Mouse (Mus musculus) lung, embryonic 15.5 days (tissue): ENCODE data around the gene Bad. TPM values are rescaled to one million over a fixed set of nuclear protein-coding genes. Genes with fewer than 3 reads are reported as not detected.

Experiments
- ATAC-seq: fragments of 200-750 bp; cut with Nextera tagmentation; 2 replicates; pipeline ENCODE4 v1.8.0; 2017; ENCODE audit warnings: moderate number of reproducible peaks, borderline replicate concordance; ENCODE audit not compliant: low FRiP score, low TSS enrichment; ENCODE audit errors: extremely low read depth
- H3K27ac ChIP-seq: fragments of 300-500 bp; sonication (generic); 2 replicates; pipeline ENCODE4 v1.5.1; 2015; ENCODE audit warnings: moderate library complexity, mild to moderate bottlenecking, inconsistent platforms
- H3K27me3 ChIP-seq: fragments of 300-500 bp; sonication (generic); 2 replicates; pipeline ENCODE4 v1.6.1; 2015; ENCODE audit warnings: inconsistent platforms
- H3K36me3 ChIP-seq: fragments of 300-500 bp; sonication (generic); 2 replicates; pipeline ENCODE4 v1.6.1; 2015; ENCODE audit warnings: inconsistent platforms
- H3K4me1 ChIP-seq: fragments of 300-500 bp; sonication (generic); 2 replicates; pipeline ENCODE4 v1.6.1; 2015; ENCODE audit warnings: inconsistent platforms
- H3K4me2 ChIP-seq: fragments of 300-500 bp; sonication (generic); 2 replicates; pipeline ENCODE4 v1.6.1; 2015; ENCODE audit warnings: inconsistent platforms, mild to moderate bottlenecking, moderate library complexity
- H3K4me3 ChIP-seq: fragments of 300-500 bp; sonication (generic); 2 replicates; pipeline ENCODE4 v1.5.1; 2015; ENCODE audit warnings: mild to moderate bottlenecking, inconsistent platforms
- H3K9ac ChIP-seq: fragments of 300-500 bp; sonication (generic); 2 replicates; pipeline ENCODE4 v1.6.1; 2015; ENCODE audit warnings: inconsistent platforms
- H3K9me3 ChIP-seq: fragments of 300-500 bp; sonication (generic); 2 replicates; pipeline ENCODE4 v1.6.1; 2016; ENCODE audit warnings: inconsistent platforms
- WGBS: fragments of 180-500 bp; shearing (Covaris S2); methylation state at CpG from one replicate; pipeline ENCODE4 v1.1.7; 2015; 5-methylcytosine and 5-hydroxymethylcytosine counted together
- polyA plus RNA-seq: library from polyadenylated mRNA; unstranded; fragments of >200 nt; fragmentation: Nextera tagmentation; extraction: Ambion mirVana; gene quantifications from 2 replicates; pipeline ENCODE4 v1.2.1, GENCODE M21; 2015

The Bad gene
- polyA plus RNA-seq, 1 experiment from 2014 or later = 80.0 TPM

GRCm38 (mm10) chr19:6940396-6941351, 987 bp upstream of the Bad start:
- Histone ChIP-seq H3K4me1 (peaks cover 24% of the 10 kb centered on the region), H3K27me3 (peaks cover 8% of the 10 kb centered on the region), H3K4me3 (peak overlapping the region; percentile 75), H3K9me3 (no peaks in the 10 kb centered on the region), H3K9ac (peak overlapping the region; percentile 79), H3K4me2 (peak overlapping the region; percentile 98), H3K36me3 (no peaks in the 10 kb centered on the region), H3K27ac (peak overlapping the region; percentile 46)
- ATAC-seq = peak; percentile 16; the same call in 1 of the 2 replicates
- WGBS = 18% methylated on average over 27 of the region's 29 CpGs

DNA sequence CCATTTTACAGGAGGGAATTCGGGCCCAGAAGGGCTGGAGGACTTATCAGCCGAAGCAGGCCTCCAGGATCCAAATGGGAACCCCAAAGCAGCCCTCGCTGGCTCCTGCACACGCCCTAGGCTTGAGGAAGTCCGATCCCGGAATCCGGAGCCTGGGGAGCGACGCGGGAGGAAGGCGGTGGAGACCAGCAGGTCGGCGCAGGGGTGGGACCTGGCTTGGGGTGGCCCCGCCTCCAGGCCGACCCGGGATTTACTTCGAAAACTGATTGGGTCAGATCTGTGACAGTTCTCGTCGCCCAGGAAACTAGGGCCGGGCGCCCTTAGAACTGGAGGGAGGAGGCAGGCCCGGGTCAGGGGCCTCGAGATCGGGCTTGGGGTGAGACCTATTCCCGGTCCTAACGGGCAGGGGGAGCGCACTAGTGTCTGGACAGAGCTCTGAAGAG, 609 bp downstream of the Bad start, which contains the start of gene Gpr137:
Gene Gpr137 (minus strand): TSS at position 232 of the 443 bp plus-strand sequence.
- H3K4me2 ChIP-seq = peak within 1 kb of the TSS; percentile 98
- under 1% methylated on average over 27 of the region's 27 CpGs for WGBS
- H3K27me3 ChIP-seq = no peaks in the 10 kb centered on the region
- peak within 1 kb of the TSS; percentile 91 for H3K9ac ChIP-seq
- peaks cover 24% of the 10 kb centered on the region for H3K4me1 ChIP-seq
- peak within 1 kb of the TSS; percentile 94 for H3K27ac ChIP-seq
- peaks cover 3% of the 10 kb centered on the region; the same call in 1 of the 2 replicates for H3K36me3 ChIP-seq
- no peaks in the 10 kb centered on the region for H3K9me3 ChIP-seq
- peak within 1 kb of the TSS; percentile 75 for H3K4me3 ChIP-seq
- ATAC-seq = peak; percentile 90

- WGBS = 25% methylated on average over 5 of the region's 5 CpGs
- Histone ChIP-seq H3K4me2 (peak overlapping the region; percentile 98), H3K4me1 (peaks cover 24% of the 10 kb centered on the region), H3K4me3 (peak overlapping the region; percentile 75), H3K9ac (peak overlapping the region; percentile 91), H3K27ac (peak overlapping the region; percentile 94), H3K27me3 (no peaks in the 10 kb centered on the region), H3K36me3 (peaks cover 3% of the 10 kb centered on the region; the same call in 1 of the 2 replicates), H3K9me3 (no peaks in the 10 kb centered on the region)
- ATAC-seq = peak; percentile 1; the same call in 1 of the 2 replicates
Observed at GRCm38 (mm10) chr19:6942764-6943163, 1.1 kb downstream of the Bad start.

DNA sequence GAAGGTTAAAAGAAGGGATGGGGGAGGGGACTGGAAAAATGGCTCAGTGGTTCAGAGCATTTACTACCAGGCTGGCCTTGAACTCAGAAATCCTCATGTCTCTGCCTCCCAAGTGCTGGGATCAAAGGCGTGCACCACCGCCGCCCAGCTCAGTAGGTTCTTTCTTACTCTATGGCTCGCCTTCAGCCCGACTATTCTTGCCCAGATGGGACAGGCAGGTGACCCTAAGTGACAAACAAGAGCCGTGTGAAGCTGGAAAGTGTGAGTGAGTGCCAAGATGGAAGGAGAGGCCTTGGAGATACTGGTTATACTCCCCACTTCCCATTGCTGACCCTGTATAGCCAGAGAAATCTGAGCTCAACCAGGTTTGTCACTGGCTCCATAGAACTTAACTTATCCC, 2.0 kb downstream of the Bad start:
- H3K4me1 ChIP-seq = peaks cover 24% of the 10 kb centered on the region
- no peaks in the 10 kb centered on the region for H3K27me3 ChIP-seq
- no peak overlapping the region for H3K4me3 ChIP-seq
- no peak overlapping the region for H3K9ac ChIP-seq
- no peak for ATAC-seq
- H3K36me3 ChIP-seq = peaks cover 3% of the 10 kb centered on the region; the same call in 1 of the 2 replicates
- no peak overlapping the region for H3K27ac ChIP-seq
- H3K4me2 ChIP-seq = no peak overlapping the region
- H3K9me3 ChIP-seq = no peaks in the 10 kb centered on the region
- WGBS = 92% methylated on average over 6 of the region's 6 CpGs

GRCm38 (mm10) chr19:6947742-6948141, 6.1 kb downstream of the Bad start:
- Histone ChIP-seq H3K27ac (no peak overlapping the region), H3K27me3 (no peaks in the 10 kb centered on the region), H3K36me3 (peaks cover 3% of the 10 kb centered on the region; the same call in 1 of the 2 replicates), H3K9ac (no peak overlapping the region), H3K4me1 (peaks cover 26% of the 10 kb centered on the region), H3K9me3 (no peaks in the 10 kb centered on the region), H3K4me3 (no peak overlapping the region), H3K4me2 (no peak overlapping the region)
- 56% methylated on average over 4 of the region's 4 CpGs for WGBS
- no peak for ATAC-seq

DNA sequence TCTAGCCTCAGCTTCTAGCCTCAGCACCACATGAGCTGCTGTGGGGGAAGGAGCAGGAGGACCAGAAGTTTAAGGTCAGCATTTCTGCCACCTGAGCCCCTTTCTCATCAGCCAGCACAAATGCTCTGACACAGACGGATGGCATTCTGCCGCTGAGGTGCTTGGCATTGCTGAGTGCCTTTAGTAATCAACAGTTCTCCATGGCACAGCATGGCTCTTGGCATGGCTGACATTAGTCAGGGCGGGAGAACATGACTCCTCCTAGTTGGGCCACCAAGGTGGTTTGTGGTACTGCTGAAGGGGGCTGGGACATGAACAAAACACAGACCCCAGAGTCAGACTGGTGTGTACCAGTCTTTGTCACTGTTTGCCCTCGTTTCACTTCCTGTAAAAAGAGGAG, 6.5 kb downstream of the Bad start:
- peaks cover 3% of the 10 kb centered on the region; the same call in 1 of the 2 replicates for H3K36me3 ChIP-seq
- no peak for ATAC-seq
- WGBS = 76% methylated on average over 4 of the region's 4 CpGs
- H3K9ac ChIP-seq = no peak overlapping the region
- no peak overlapping the region for H3K4me3 ChIP-seq
- no peaks in the 10 kb centered on the region for H3K9me3 ChIP-seq
- peaks cover 26% of the 10 kb centered on the region for H3K4me1 ChIP-seq
- H3K4me2 ChIP-seq = no peak overlapping the region
- no peaks in the 10 kb centered on the region for H3K27me3 ChIP-seq
- H3K27ac ChIP-seq = no peak overlapping the region

- Histone ChIP-seq H3K4me3 (peak overlapping the region; percentile 65; the same call in 1 of the 2 replicates), H3K4me1 (peaks cover 30% of the 10 kb centered on the region), H3K4me2 (no peak overlapping the region), H3K9ac (no peak overlapping the region; the same call in 1 of the 2 replicates), H3K27ac (no peak overlapping the region), H3K36me3 (peaks cover 11% of the 10 kb centered on the region), H3K27me3 (no peaks in the 10 kb centered on the region), H3K9me3 (no peaks in the 10 kb centered on the region)
- ATAC-seq = no peak
- WGBS = 84% methylated on average over 5 of the region's 5 CpGs
Observed at GRCm38 (mm10) chr19:6949532-6949931, 7.9 kb downstream of the Bad start.

DNA sequence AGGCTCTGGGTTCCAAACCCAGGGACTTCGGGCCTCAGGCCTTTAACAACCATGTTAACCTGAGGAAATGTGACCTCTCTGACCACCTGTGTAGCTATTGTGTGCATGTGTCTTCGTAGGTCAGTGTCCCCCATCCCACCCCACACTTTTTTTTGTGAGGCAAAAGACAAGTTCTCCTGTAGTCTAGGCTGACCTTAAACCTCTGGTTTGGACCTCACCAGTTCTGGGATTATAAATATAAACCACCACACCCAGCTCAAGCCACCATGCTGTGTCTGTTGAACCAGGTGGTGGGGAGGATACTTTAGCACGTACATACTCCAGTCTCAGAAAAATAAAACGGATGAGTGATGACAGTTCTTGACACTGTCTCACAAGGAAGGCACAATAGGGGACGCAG, 8.3 kb downstream of the Bad start:
- H3K4me3 ChIP-seq = peak overlapping the region; percentile 65
- peaks cover 15% of the 10 kb centered on the region for H3K36me3 ChIP-seq
- no peak for ATAC-seq
- WGBS = 51% methylated on average over 5 of the region's 5 CpGs
- H3K27me3 ChIP-seq = no peaks in the 10 kb centered on the region
- H3K27ac ChIP-seq = no peak overlapping the region
- H3K9ac ChIP-seq = peak overlapping the region; percentile 68
- no peaks in the 10 kb centered on the region for H3K9me3 ChIP-seq
- H3K4me2 ChIP-seq = peak overlapping the region; percentile 79
- peaks cover 30% of the 10 kb centered on the region for H3K4me1 ChIP-seq

DNA sequence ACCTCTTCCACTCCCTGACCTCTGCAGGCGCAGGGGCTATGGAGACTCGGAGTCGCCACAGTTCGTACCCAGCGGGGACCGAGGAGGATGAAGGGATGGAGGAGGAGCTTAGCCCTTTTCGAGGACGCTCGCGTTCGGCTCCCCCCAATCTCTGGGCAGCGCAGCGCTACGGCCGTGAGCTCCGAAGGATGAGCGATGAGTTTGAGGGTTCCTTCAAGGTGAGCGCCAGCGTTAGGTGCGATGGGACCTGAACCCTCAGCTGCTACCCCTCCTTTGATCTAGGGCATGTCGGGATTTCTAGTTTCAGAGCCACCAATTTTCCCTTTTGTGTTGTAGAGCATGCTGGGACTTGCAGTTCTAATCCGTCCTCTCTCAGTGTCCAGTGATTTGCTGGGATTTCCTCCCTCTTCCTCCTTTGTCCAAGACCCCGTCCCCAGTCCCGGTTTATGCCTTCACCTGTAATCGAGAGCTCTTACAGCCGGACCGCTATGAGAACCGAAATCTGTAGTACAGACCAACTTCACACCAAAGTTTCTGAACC, 9.0 kb downstream of the Bad start:
- under 1% methylated on average over 28 of the region's 28 CpGs for WGBS

GRCm38 (mm10) chr19:6951381-6951968, 9.8 kb downstream of the Bad start:
- Histone ChIP-seq H3K4me3 (peak overlapping the region; percentile 65), H3K27ac (peak overlapping the region; percentile 98), H3K36me3 (peaks cover 26% of the 10 kb centered on the region), H3K4me1 (peaks cover 30% of the 10 kb centered on the region), H3K9ac (peak overlapping the region; percentile 68), H3K9me3 (no peaks in the 10 kb centered on the region), H3K27me3 (no peaks in the 10 kb centered on the region), H3K4me2 (peak overlapping the region; percentile 79)
- ATAC-seq = peak; percentile 76
- WGBS = 0% methylated on average over 35 of the region's 35 CpGs

More for the DNA sequence above, 9.0 kb downstream of the Bad start:
- Histone ChIP-seq H3K4me3 (peak overlapping the region; percentile 65), H3K36me3 (peaks cover 22% of the 10 kb centered on the region), H3K27ac (peak overlapping the region; percentile 98), H3K27me3 (no peaks in the 10 kb centered on the region), H3K4me1 (peaks cover 30% of the 10 kb centered on the region), H3K9ac (peak overlapping the region; percentile 68), H3K9me3 (no peaks in the 10 kb centered on the region), H3K4me2 (peak overlapping the region; percentile 79)
- ATAC-seq = peak; percentile 31; the same call in 1 of the 2 replicates

DNA sequence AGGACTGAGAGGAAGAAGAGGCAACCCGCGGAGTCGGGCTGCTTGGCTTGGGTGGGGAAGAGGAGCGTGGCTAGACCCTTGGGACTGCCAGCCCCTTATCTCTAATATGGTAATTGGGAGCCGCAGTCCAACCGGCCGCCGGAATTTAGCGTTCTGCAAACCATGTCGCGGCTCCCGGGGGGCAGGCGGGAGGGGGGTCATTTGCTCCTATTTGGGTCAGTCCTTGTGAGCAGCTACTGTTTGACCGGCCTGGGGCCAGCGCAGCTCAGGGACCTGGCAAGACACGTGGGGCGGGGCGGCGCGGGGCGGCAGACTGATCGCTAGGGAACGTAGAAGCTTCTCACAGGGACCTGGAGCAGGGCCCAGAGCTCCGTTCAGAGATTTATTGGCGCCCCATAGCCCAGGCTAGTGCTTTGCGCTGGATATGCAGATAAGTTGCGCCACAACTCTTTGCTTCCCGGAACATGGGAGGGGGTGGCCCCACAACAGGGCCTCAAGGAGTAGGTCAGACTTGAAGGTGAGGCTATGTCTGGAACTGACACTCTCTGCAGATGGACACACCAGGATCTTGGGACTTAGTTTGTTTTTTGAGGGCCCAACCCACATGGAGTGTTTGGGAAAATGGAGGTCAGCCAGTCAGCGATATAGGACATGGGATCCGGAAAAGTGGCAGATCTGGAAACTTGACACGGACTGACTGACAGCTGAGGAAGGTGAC, 10.5 kb downstream of the Bad start:
- peaks cover 30% of the 10 kb centered on the region for H3K4me1 ChIP-seq
- H3K27me3 ChIP-seq = no peaks in the 10 kb centered on the region
- H3K9ac ChIP-seq = peak overlapping the region; percentile 68
- 2% methylated on average over 31 of the region's 31 CpGs for WGBS
- peak overlapping the region; percentile 79 for H3K4me2 ChIP-seq
- peak; percentile 64 for ATAC-seq
- peaks cover 30% of the 10 kb centered on the region for H3K36me3 ChIP-seq
- peak overlapping the region; percentile 98 for H3K27ac ChIP-seq
- H3K9me3 ChIP-seq = no peaks in the 10 kb centered on the region
- peak overlapping the region; percentile 65 for H3K4me3 ChIP-seq
